Mouse (Mus musculus) 3134 (cell line): ENCODE results near the gene Arl15.

ENCODE experiments used
- DNase-seq: peaks from one replicate; pipeline ENCODE4 v3.0.0-alpha.2; 2011; ENCODE audit warnings: low spot score; ENCODE audit not compliant: insufficient read length; ENCODE audit errors: extremely low read depth

Arl15 gene

DNA sequence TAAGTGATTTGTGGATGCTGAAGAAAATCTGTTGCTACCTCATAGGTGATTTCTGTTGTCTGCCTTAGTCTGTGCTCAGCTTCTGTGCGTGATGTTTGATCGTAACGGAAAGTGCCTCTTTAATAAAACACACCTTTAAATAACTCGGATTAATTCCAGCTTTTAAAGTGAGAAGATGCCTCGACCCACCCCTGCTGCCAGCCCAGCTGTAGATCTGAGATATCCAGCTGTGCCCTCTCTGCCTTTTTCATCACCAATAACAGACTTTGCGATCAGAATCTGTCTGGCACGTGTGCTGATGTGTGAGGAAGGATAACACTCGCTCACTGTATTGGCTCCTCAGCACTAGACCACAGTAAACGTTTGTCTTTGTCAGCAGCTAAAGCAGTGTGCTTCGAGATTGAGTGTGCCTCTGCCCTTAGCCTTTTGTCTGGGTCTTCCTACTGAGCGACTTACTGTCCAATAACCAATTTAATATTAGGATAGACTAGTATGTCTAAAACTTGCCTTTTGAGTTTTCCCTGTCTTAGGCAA, 117.7 kb downstream of the Arl15 start:
- no peak for DNase-seq

GRCm38 (mm10) chr13:113914551-113914971, 120.3 kb downstream of the Arl15 start:
- no peak for DNase-seq

DNA sequence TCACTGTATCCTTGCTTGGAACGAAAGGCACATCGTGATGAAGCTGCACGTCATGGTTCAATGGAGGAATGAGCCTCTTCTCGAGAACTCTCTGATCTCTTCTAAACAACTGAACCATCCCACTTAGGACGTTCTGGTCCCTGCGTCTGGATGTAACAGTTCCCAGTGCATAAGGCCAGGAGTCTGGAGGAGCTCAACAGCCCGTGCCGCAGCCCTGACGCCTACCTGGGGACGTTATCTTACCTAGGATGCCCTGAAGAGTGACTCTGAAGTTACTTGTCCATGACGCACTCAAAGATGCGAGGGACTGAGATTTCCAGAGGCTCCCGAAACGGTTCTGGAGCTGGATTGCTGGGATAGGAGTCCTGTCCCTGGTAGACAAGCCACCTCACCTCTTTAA, 121.4 kb downstream of the Arl15 start:
- DNase-seq: no peak

- no peak for DNase-seq
Observed at GRCm38 (mm10) chr13:113916761-113917160, 122.5 kb downstream of the Arl15 start.

DNA sequence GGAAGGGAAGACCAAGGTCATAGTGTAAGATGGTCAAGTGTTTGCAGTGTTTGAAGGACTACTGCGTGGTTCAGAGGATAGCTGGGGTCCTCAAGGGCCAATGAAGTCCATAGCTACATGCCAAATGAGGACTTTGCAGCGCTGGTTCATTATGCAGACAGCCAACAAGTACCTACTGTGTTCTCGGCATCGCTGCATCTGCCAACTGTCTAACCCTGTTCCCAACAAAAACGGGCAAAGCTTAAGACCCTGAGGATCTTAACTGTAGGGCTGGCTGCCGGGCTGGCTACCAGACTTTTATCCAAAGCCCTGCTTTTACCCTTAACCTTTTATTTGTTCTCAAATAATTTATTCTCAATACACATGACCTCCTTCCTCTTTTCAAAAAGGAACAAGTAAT, 123.1 kb downstream of the Arl15 start:
- no peak for DNase-seq

DNA sequence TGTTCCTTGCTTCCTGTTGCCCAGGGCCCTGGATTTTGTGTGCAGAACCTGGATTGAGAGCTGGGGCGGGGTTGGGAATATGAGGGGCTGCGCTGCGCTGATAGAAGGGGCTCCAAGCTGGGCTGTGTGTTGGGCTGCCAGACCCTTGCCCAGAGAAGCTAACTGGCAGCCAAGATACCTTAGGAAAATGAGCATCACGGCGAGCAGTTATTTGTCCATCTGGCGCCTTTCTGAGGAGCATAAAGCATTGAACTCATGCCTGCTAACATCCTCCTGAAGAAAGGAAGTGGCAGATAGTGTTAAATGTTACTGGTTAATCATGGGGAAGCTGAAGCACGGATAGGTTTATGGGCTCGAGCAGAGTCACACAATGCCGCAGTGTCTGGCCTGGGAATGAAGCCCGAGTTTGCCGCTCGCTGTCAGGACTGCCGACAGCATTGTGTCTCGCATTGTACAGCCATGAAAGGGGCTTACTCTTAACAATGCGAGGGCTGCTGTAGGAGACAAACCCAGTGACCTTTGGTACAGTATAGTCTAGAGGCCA, 123.6 kb downstream of the Arl15 start:
- DNase-seq: no peak

GRCm38 (mm10) chr13:113918668-113919067, 124.4 kb downstream of the Arl15 start:
- DNase-seq: no peak

DNA sequence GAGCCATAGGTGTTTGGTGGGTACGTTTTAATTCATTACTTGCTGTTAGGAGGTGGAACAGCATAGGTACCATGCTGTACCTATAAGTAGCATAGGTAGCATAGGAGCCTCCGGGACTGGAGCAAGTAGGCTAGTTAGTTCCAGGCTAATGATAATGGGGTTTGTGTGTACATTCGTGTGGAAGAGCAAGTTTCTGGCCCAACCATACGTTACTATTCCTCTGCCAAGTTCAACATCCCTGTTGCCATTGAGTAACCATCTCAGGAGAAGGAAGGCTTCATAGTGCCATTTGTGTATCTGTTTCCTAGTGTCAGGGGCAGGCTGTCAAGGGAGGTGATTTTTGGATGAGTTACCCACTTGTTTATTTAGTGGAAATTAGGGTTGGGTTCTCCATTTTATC, 141.4 kb downstream of the Arl15 start:
- DNase-seq: no peak

- no peak for DNase-seq
Observed at GRCm38 (mm10) chr13:113937231-113937630, 142.9 kb downstream of the Arl15 start.

DNA sequence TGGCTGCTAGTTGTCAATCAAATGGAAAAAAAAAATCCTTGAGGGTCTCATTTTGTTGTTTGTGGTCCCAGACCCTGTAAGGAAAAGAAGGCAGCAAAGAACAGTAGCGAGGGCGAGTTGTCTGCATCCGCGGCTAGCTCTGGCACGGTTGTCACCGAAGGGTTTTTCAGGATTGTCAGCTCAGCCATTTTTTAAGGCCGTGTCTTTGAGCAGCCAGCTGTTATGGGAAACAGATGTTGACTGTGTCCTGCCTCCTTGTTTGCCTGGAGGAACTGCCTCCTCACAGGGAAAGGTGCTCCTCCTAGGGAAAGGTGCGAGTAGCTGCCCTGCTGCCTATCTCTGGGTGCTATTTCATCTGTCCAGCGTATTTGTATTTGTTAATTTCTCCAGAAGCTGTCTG, 144.3 kb downstream of the Arl15 start:
- no peak for DNase-seq

- DNase-seq: no peak
Observed at GRCm38 (mm10) chr13:113939097-113939496, 144.8 kb downstream of the Arl15 start.

GRCm38 (mm10) chr13:113939681-113940080, 145.4 kb downstream of the Arl15 start:
- no peak for DNase-seq

GRCm38 (mm10) chr13:113940151-113940550, 145.8 kb downstream of the Arl15 start:
- DNase-seq: no peak

DNA sequence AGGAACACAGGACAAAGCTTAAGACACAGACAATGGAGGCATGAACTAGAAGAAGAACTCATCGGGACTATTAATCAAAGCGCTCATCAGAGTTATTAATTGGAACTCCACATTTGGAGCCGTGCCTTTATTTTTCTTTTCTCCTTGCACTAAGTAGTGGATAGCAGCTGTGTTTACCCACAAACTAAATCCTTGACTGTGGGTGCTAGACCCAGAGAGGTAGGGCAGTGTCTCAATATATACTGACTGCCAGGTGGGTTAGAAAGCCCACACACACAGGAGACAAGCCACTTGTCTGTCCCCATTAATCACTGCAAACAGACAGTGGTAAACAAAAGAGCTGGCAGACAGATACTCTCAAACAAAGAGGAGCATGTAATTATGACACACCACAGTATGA, 147.6 kb downstream of the Arl15 start:
- DNase-seq: no peak

DNA sequence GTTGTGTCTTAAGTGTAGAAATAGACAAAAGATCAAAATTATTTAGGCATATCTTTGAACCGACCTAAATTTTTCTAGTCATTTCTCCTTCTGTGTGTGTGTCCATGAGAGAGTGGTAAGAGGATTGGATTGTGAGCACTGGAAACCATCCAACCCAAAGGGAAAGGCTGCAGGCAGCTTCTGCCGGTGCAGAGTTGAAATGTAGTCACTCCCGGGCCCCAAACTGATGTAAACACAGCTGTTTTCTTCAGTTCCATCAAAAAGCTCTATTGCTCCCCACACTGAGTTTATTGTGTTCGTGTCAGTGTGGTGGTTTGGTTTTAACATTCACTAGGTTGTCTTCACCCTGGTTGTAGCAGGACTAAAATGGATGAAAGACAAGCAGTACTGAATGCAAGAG, 153.2 kb downstream of the Arl15 start:
- DNase-seq: no peak

- DNase-seq: no peak
Observed at GRCm38 (mm10) chr13:113949708-113950107, 155.4 kb downstream of the Arl15 start.

DNA sequence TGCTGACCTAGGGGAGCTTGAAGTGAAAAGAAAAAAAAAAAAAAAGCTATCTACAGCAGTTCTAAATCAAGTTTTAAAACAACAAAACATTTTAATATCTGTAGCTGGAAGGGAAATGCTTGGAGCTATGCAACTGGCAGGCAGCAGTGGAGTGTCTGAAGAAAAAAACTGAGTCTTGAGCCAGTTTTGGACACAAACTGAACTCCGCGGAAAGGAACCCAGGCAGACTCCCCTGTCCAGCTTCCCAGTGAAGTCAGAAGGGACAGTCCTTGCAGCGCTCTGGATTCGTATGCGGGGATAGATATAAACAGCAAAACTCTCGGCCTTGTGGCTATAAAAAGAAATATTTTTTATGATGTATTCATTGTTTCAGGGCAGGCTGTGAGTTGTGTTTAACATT, 155.8 kb downstream of the Arl15 start:
- DNase-seq: no peak

GRCm38 (mm10) chr13:113957438-113957837, 163.1 kb downstream of the Arl15 start:
- DNase-seq: no peak

DNA sequence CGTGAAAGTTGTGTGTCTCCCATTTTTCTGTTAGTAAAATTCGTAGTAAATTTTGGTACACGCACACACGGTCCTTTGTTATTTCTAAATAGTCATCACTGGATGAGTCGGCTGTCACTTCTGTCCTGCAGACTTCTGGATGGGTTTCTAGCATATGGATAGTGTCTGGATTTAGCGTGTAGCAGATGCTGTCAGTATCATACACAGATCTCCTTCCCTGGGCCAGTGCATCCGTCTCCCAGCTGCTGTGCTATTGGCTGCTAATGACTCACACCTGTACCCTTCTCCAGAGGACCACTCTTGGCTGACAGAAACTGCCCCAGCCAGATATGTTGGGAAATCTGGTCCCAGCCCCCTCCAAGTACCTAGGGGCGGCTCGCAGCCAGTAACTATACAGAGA, 170.6 kb downstream of the Arl15 start:
- DNase-seq: no peak

- DNase-seq: no peak
Observed at GRCm38 (mm10) chr13:113970706-113971105, 176.4 kb downstream of the Arl15 start.

DNA sequence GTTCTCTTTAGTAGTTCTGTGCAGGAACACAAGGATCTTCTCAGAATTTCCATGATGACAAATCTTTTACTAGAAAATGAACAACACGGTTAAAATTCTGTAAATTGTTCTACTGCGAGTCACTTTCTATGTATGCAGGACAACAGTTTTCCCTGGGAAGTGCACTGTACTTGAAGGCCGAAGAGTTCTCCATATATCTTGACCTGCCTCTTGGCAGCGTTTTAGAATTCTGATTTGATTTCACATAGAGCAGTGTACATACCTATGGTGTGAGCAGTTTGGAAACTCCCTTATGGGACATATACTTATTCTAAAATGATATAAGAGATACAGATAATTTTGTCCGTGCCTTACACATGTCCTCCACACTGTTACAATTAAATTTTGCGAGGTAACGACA, 178.1 kb downstream of the Arl15 start:
- DNase-seq: no peak

DNA sequence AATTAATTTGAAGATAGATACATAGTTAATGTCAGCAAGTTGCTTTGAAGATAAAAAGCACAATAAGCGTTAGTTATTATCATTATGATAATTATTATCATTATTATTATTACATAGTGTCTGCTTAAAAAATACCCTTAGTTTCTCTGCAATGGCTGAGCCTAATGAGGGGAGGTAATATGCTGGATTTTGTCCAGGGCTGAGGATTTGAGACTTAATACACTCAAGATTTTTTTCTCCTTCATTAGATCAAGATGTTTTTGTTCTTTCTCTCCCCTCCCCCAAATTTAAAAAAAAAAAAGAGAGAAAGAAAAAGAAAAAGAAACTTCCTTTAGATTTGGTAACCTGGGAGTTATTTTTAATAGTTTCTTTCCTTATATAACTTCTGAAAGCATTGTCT, 180.6 kb downstream of the Arl15 start:
- DNase-seq: no peak

GRCm38 (mm10) chr13:113975722-113976121, 181.4 kb downstream of the Arl15 start:
- no peak for DNase-seq
